15 mouse cellular contexts compared by ENCODE assay signal in the genomic region with DNA sequence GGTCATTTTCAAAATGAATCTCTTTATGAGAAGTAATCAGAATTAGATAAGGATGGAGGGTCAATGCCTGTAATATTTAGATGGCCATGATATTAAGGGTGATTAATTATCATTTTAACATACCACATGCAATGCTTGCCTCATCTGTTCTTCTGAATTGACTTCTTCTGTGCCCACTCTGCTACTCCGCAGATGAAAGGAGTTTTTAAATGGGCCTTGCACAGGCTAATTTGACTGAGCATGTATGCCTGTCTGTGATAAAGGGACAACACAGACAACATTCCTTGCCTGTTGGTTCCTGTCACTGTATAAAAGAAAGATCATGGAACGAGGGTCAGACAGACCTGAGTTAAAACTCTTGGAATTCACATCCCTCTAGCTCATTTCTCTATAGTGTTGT.
"Had no signal": no experiment of that assay in that cellular context is flagged by ENCODE, and none has a peak within 500 bp of the region (broad histone marks: within the 10 kb centered on the region; RNA-seq: fewer than 3 reads in every experiment).

No protein-coding gene starts in this region.

- H3K36me3 ChIP-seq: kidney, embryonic 15.5 days; limb, embryonic 15.5 days; liver, embryonic 12.5 days; stomach, embryonic 15.5 days had no signal

- H3K9ac ChIP-seq: kidney, embryonic 15.5 days; limb, embryonic 15.5 days; liver, embryonic 12.5 days; lung, embryonic 14.5 days; stomach, embryonic 15.5 days had no signal

- DNase-seq: kidney, adult 2 months; kidney, postnatal 14 days; layer of hippocampus, postnatal 36 days; lung, embryonic 14.5 days; lung, postnatal 14 days; right cerebral cortex, postnatal 14 days; thymus, adult 2 months; thymus, postnatal 25 days had no signal

- H3K4me1 ChIP-seq: kidney, embryonic 15.5 days; limb, embryonic 15.5 days; liver, embryonic 12.5 days; megakaryocyte, embryonic 14.5 days; stomach, embryonic 15.5 days had no signal

- H3K4me3 ChIP-seq: kidney, embryonic 15.5 days; limb, embryonic 15.5 days; liver, embryonic 12.5 days; megakaryocyte, embryonic 14.5 days; stomach, embryonic 15.5 days had no signal

- H3K27me3 ChIP-seq: kidney, embryonic 15.5 days; limb, embryonic 15.5 days; liver, embryonic 12.5 days; megakaryocyte, embryonic 14.5 days; stomach, embryonic 15.5 days had no signal

- ATAC-seq: intestine, embryonic 16.5 days; liver, embryonic 12.5 days had no signal

- H3K4me2 ChIP-seq: kidney, embryonic 15.5 days; limb, embryonic 15.5 days; liver, embryonic 12.5 days; lung, embryonic 14.5 days; stomach, embryonic 15.5 days had no signal

- H3K27ac ChIP-seq: kidney, embryonic 15.5 days; limb, embryonic 15.5 days; liver, embryonic 12.5 days; macrophage; stomach, embryonic 15.5 days had no signal

- H3K9me3 ChIP-seq: kidney, embryonic 15.5 days; limb, embryonic 15.5 days; liver, embryonic 12.5 days; megakaryocyte, embryonic 14.5 days; stomach, embryonic 15.5 days had no signal
